Mouse (Mus musculus) hindbrain, embryonic 13.5 days (tissue): ENCODE data around the gene Met. TPM values are rescaled to one million over a fixed set of nuclear protein-coding genes. Genes with fewer than 3 reads are reported as not detected.

Source experiments
- ATAC-seq: fragments of 200-750 bp; cut with Nextera tagmentation; 2 replicates; pipeline ENCODE4 v1.8.0; 2017; ENCODE audit warnings: moderate TSS enrichment; ENCODE audit not compliant: low FRiP score
- H3K27ac ChIP-seq: fragments of 300-500 bp; sonication (generic); 2 replicates; pipeline ENCODE4 v1.5.1; 2015; ENCODE audit warnings: inconsistent platforms, mild to moderate bottlenecking, moderate library complexity
- H3K27me3 ChIP-seq: fragments of 300-500 bp; sonication (generic); 2 replicates; pipeline ENCODE4 v1.6.1; 2015; ENCODE audit warnings: mild to moderate bottlenecking, inconsistent platforms
- H3K36me3 ChIP-seq: fragments of 300-500 bp; sonication (generic); 2 replicates; pipeline ENCODE4 v1.6.1; 2015; ENCODE audit warnings: mild to moderate bottlenecking, inconsistent platforms
- H3K4me1 ChIP-seq: fragments of 300-500 bp; sonication (generic); replicated peaks from 2 replicates; pipeline ENCODE4 v1.6.1; 2015; ENCODE audit warnings: inconsistent platforms
- H3K4me2 ChIP-seq: fragments of 300-500 bp; sonication (generic); 2 replicates; pipeline ENCODE4 v1.6.1; 2015; ENCODE audit warnings: inconsistent platforms, mild to moderate bottlenecking, moderate library complexity
- H3K4me3 ChIP-seq: fragments of 300-500 bp; sonication (generic); 2 replicates; pipeline ENCODE4 v1.5.1; 2015; ENCODE audit warnings: mild to moderate bottlenecking, inconsistent platforms
- H3K9ac ChIP-seq: fragments of 300-500 bp; sonication (generic); 2 replicates; pipeline ENCODE4 v1.6.1; 2015; ENCODE audit warnings: mild to moderate bottlenecking, inconsistent platforms
- H3K9me3 ChIP-seq: fragments of 300-500 bp; sonication (generic); 2 replicates; pipeline ENCODE4 v1.6.1; 2016; ENCODE audit warnings: inconsistent platforms
- WGBS: fragments of 180-500 bp; shearing (Covaris S2); methylation state at CpG from one replicate; pipeline ENCODE4 v1.1.7; 2015; 5-methylcytosine and 5-hydroxymethylcytosine counted together
- polyA plus RNA-seq: library from polyadenylated mRNA; unstranded; fragments of >200 nt; fragmentation: Nextera tagmentation; extraction: Ambion mirVana; gene quantifications from 2 replicates; pipeline ENCODE4 v1.2.1, GENCODE M21; 2015

Gene Met
- polyA plus RNA-seq = 1.7 and 1.9 TPM in 2 replicates

GRCm38 (mm10) chr6:17463434-17464280 lies at the start of gene Met:
Met (plus strand) TSS chr6:17463800.
- WGBS = under 1% methylated on average over 72 of the region's 78 CpGs
- no peak within 1 kb of the TSS for H3K27ac ChIP-seq
- peak; percentile 91 for ATAC-seq
- peak within 1 kb of the TSS; percentile 72 for H3K9ac ChIP-seq
- H3K4me2 ChIP-seq = peak within 1 kb of the TSS; percentile 98
- H3K36me3 ChIP-seq = no peaks in the 10 kb centered on the region
- H3K27me3 ChIP-seq = peaks cover 72% of the 10 kb centered on the region
- peaks cover 24% of the 10 kb centered on the region for H3K4me1 ChIP-seq
- H3K4me3 ChIP-seq = peak within 1 kb of the TSS; percentile 67
- H3K9me3 ChIP-seq = no peaks in the 10 kb centered on the region

DNA sequence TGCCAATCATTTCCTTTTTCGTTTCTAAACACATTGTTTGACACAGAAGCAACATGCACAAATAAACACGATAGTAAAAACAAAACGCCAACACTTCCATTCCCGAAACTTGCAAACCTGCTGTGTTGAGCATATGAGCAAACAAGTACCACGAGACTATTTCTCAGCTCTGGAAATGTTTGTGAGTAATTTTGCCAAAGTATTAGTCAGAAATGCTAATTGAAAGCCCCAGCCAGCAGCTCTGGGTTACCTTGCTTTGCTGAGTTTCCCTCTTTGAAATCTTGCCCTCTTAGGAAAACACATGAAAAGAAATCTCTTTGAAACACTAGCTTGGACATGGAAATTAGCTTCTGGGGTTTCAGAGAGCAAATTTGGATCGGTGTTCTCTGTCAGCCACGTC lies 45.4 kb upstream of the Met start:
- Histone ChIP-seq H3K9me3 (no peaks in the 10 kb centered on the region), H3K36me3 (no peaks in the 10 kb centered on the region), H3K27me3 (no peaks in the 10 kb centered on the region), H3K4me1 (no peaks in the 10 kb centered on the region), H3K27ac (no peak overlapping the region), H3K9ac (no peak overlapping the region), H3K4me3 (no peak overlapping the region), H3K4me2 (no peak overlapping the region)
- 72% methylated on average over 7 of the region's 7 CpGs for WGBS
- ATAC-seq = no peak

GRCm38 (mm10) chr6:17422432-17422831 lies 41.2 kb upstream of the Met start:
- H3K36me3 ChIP-seq = no peaks in the 10 kb centered on the region
- H3K9ac ChIP-seq = no peak overlapping the region
- H3K4me1 ChIP-seq = no peaks in the 10 kb centered on the region
- no peak overlapping the region for H3K4me2 ChIP-seq
- H3K27ac ChIP-seq = no peak overlapping the region
- H3K4me3 ChIP-seq = no peak overlapping the region
- WGBS = 89% methylated on average over 1 of the region's 1 CpGs
- no peaks in the 10 kb centered on the region for H3K27me3 ChIP-seq
- H3K9me3 ChIP-seq = no peaks in the 10 kb centered on the region
- no peak for ATAC-seq

DNA sequence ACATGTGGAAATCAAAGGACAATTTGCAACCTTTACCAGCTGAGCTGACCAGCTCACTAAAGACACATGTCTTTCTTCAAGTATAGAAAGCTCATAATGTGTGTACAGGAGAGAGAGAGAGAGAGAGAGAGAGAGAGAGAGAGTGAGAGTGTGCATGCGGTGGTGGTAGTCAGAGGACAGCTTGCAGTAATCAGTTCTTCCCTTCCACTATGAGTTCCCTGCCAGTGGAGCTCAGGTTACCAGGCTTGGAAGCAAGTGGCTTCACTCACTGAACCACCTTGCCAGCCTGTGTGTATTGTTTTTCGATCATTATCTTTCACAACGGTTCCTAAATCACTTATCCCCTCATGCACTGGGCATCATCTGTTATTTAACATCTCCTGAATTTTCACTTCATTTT lies 34.6 kb upstream of the Met start:
- no peak overlapping the region for H3K9ac ChIP-seq
- no peaks in the 10 kb centered on the region for H3K4me1 ChIP-seq
- no peaks in the 10 kb centered on the region for H3K27me3 ChIP-seq
- WGBS = 76% methylated on average over 3 of the region's 3 CpGs
- no peak overlapping the region for H3K4me2 ChIP-seq
- H3K36me3 ChIP-seq = no peaks in the 10 kb centered on the region
- no peaks in the 10 kb centered on the region for H3K9me3 ChIP-seq
- H3K27ac ChIP-seq = no peak overlapping the region
- H3K4me3 ChIP-seq = no peak overlapping the region
- ATAC-seq = no peak

GRCm38 (mm10) chr6:17429611-17430010 lies 34.0 kb upstream of the Met start:
- H3K9me3 ChIP-seq = no peaks in the 10 kb centered on the region
- H3K9ac ChIP-seq = no peak overlapping the region
- H3K4me2 ChIP-seq = no peak overlapping the region
- H3K27ac ChIP-seq = no peak overlapping the region
- no peaks in the 10 kb centered on the region for H3K27me3 ChIP-seq
- 75% methylated on average over 3 of the region's 3 CpGs for WGBS
- H3K4me3 ChIP-seq = no peak overlapping the region
- H3K4me1 ChIP-seq = no peaks in the 10 kb centered on the region
- no peak for ATAC-seq
- H3K36me3 ChIP-seq = no peaks in the 10 kb centered on the region

GRCm38 (mm10) chr6:17443311-17443710 lies 20.3 kb upstream of the Met start:
- ATAC-seq = no peak
- no peaks in the 10 kb centered on the region for H3K36me3 ChIP-seq

DNA sequence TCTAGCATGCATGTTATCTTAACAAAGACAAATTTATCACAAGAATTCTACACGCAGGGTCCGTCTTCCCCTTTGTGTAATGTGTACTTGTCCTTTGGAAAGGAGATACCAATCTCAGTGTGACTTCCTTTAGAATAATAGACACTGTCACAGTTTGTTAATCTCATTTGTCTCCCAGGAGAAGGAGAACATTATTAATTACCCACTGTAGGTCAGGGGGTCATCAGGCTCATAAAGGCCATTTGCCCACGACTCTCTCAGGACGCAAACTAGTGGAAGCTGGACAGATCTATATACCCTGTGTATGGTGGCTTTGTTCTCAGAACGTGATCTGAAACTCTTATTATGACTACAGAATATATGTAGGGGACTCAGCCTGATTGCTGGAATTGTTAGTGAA lies 12.3 kb upstream of the Met start:
- Histone ChIP-seq H3K4me1 (no peaks in the 10 kb centered on the region), H3K9me3 (no peaks in the 10 kb centered on the region), H3K36me3 (no peaks in the 10 kb centered on the region), H3K4me2 (no peak overlapping the region), H3K27ac (no peak overlapping the region), H3K9ac (no peak overlapping the region), H3K27me3 (peaks cover 19% of the 10 kb centered on the region), H3K4me3 (no peak overlapping the region)
- ATAC-seq = no peak
- 6% methylated on average over 5 of the region's 5 CpGs for WGBS

More at GRCm38 (mm10) chr6:17443311-17443710, 20.3 kb upstream of the Met start:
- H3K4me3 ChIP-seq = no peak overlapping the region
- H3K9me3 ChIP-seq = no peaks in the 10 kb centered on the region
- no peak overlapping the region for H3K9ac ChIP-seq
- no peak overlapping the region for H3K4me2 ChIP-seq
- no peaks in the 10 kb centered on the region for H3K27me3 ChIP-seq
- H3K4me1 ChIP-seq = no peaks in the 10 kb centered on the region
- 90% methylated on average over 4 of the region's 4 CpGs for WGBS
- no peak overlapping the region for H3K27ac ChIP-seq

DNA sequence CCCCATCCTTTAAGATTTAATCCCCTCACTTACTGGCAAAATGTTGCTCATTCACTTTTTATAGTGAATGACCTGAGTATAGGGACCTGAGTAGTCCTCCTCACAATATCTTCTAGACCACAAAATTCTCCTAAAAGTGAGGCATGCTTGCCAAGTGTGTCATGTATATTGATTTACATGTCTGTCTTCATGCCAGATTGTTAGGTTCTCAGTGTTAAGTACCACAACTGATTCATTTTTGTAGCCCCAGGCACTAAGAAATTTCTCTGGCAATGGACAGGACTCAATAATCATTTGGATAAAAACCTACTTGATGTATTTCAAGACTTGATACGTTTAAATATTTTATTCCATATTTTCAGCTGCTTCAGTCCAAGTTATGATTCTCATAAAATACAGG lies 8.5 kb upstream of the Met start:
- no peak overlapping the region for H3K4me2 ChIP-seq
- H3K4me1 ChIP-seq = peaks cover 4% of the 10 kb centered on the region; the same call in 1 of the 2 replicates
- no peak overlapping the region for H3K4me3 ChIP-seq
- no peak for ATAC-seq
- no peak overlapping the region for H3K9ac ChIP-seq
- peaks cover 34% of the 10 kb centered on the region for H3K27me3 ChIP-seq
- WGBS = 84% methylated on average over 1 of the region's 1 CpGs
- H3K27ac ChIP-seq = no peak overlapping the region
- H3K36me3 ChIP-seq = no peaks in the 10 kb centered on the region
- H3K9me3 ChIP-seq = no peaks in the 10 kb centered on the region

DNA sequence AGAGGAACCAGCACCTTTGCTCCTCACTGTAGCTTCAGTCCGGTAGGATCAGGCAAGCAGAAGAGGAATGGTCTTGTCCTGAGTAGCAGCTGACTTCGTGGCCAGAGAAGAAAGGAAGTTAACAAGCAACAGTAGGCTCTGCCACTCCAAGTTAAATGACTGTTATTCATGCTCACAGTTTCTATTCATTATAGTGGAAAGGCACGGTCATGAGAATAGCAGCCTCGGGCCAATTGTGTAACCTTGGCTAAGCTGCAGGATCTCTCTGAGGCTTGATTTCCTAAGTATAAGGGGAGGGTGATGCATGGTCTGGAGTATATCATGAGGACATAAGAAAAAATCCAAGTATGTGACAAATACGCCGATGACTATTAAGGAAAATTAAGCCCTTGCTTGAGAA lies 4.0 kb upstream of the Met start:
- 40% methylated on average over 6 of the region's 6 CpGs for WGBS
- Histone ChIP-seq H3K4me2 (no peak overlapping the region), H3K4me3 (no peak overlapping the region), H3K9me3 (no peaks in the 10 kb centered on the region), H3K27me3 (peaks cover 57% of the 10 kb centered on the region), H3K9ac (no peak overlapping the region), H3K4me1 (peaks cover 17% of the 10 kb centered on the region), H3K36me3 (no peaks in the 10 kb centered on the region), H3K27ac (no peak overlapping the region)
- ATAC-seq = no peak

- H3K4me1 ChIP-seq = peaks cover 24% of the 10 kb centered on the region
- no peaks in the 10 kb centered on the region for H3K9me3 ChIP-seq
- H3K36me3 ChIP-seq = no peaks in the 10 kb centered on the region
- H3K4me2 ChIP-seq = no peak overlapping the region
- no peak overlapping the region for H3K9ac ChIP-seq
- H3K4me3 ChIP-seq = no peak overlapping the region
- peaks cover 74% of the 10 kb centered on the region for H3K27me3 ChIP-seq
- H3K27ac ChIP-seq = no peak overlapping the region
- no peak for ATAC-seq
- WGBS = 84% methylated on average over 7 of the region's 7 CpGs
Observed at GRCm38 (mm10) chr6:17461435-17461834, 2.2 kb upstream of the Met start.

- Histone ChIP-seq H3K4me1 (peaks cover 23% of the 10 kb centered on the region), H3K9me3 (no peaks in the 10 kb centered on the region), H3K9ac (peak overlapping the region; percentile 72), H3K4me2 (peak overlapping the region; percentile 98), H3K36me3 (no peaks in the 10 kb centered on the region), H3K27me3 (peaks cover 66% of the 10 kb centered on the region), H3K4me3 (peak overlapping the region; percentile 67), H3K27ac (no peak overlapping the region)
- 0 out of 2 replicates have a peak, but pooled peaks have one; percentile 15 for ATAC-seq
- WGBS = 8% methylated on average over 15 of the region's 15 CpGs
Observed at GRCm38 (mm10) chr6:17464281-17465025, 853 bp downstream of the Met start.

GRCm38 (mm10) chr6:17466526-17466925 lies 2.9 kb downstream of the Met start:
- no peak overlapping the region for H3K9ac ChIP-seq
- ATAC-seq = no peak
- peaks cover 47% of the 10 kb centered on the region for H3K27me3 ChIP-seq
- H3K9me3 ChIP-seq = no peaks in the 10 kb centered on the region
- peaks cover 20% of the 10 kb centered on the region for H3K4me1 ChIP-seq
- no peak overlapping the region for H3K4me2 ChIP-seq
- H3K27ac ChIP-seq = no peak overlapping the region
- H3K36me3 ChIP-seq = no peaks in the 10 kb centered on the region
- 96% methylated on average over 3 of the region's 3 CpGs for WGBS
- H3K4me3 ChIP-seq = no peak overlapping the region
